ENCODE assay signal across 7 mouse cellular contexts in the genomic region with DNA sequence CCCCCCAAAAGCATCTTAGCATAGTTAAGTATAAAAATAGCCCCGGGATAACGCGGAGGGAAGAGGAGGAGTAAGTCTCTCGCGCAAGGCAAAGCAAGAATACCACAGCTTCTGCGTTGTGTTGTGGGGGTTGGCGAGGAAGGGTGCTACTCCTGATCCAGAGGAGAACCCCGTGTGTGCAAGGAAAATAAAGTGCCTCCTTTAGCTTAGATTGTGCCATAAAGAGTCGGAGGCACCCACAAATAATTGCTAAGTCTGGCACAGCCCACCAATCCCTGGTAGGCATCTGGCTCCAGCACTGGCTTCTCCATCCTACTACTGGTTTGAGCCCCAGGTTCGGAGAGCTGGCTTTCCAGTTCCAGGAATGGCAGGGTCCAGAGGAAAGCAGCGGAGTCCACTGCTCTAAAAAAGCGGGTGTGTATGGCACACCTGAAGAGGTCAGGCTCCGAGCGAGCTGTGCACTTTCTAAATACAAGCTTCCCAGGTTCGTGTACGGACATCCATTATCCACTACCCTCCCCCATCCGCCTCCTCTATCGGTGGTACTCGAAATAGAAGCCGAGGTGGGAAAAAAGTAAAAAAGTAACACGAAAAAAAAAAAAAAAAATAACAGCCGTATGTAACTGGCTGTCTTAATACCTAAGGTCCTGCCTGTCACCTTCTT.
DNase-seq lines count a peak whose midpoint lies in the region; ATAC-seq lines count a peak whose summit lies in the region.

No protein-coding gene starts in this region.

- WGBS in embryonic facial prominence, embryonic 13.5 days: 2% methylated on average over 22 of the region's 22 CpGs
- 4% methylated on average over 22 of the region's 22 CpGs for WGBS in hindbrain, embryonic 13.5 days
- 3% methylated on average over 22 of the region's 22 CpGs for WGBS in midbrain, embryonic 12.5 days

- peaks cover 38% of the 10 kb centered on the region for H3K27me3 ChIP-seq in embryonic facial prominence, embryonic 13.5 days
- H3K27me3 ChIP-seq in hindbrain, embryonic 13.5 days: peaks cover 20% of the 10 kb centered on the region
- H3K27me3 ChIP-seq in midbrain, embryonic 12.5 days: peaks cover 25% of the 10 kb centered on the region

- ATAC-seq in embryonic facial prominence, embryonic 13.5 days (ENCODE audit: insufficient number of reproducible peaks, insufficient read depth, low FRiP score, low TSS enrichment, low read depth): no peak
- no peak for ATAC-seq in hindbrain, embryonic 13.5 days (ENCODE audit: low FRiP score)
- ATAC-seq in midbrain, embryonic 12.5 days (ENCODE audit: low FRiP score, low read depth): no peak

- H3K4me1 ChIP-seq in embryonic facial prominence, embryonic 13.5 days: peaks cover 11% of the 10 kb centered on the region; the same call in 1 of the 2 replicates
- peaks cover 30% of the 10 kb centered on the region for H3K4me1 ChIP-seq in hindbrain, embryonic 13.5 days (replicated peaks)
- H3K4me1 ChIP-seq in midbrain, embryonic 12.5 days: peaks cover 8% of the 10 kb centered on the region

- DNase-seq in left cerebral cortex, adult 8-10 months (ENCODE audit: low spot score in 2 of 2): peak; percentile 55 to 56
- no peak for DNase-seq in left cerebral cortex, adult 11 months (ENCODE audit: low spot score)
- no peak for DNase-seq in adrenal gland, postnatal 4 days (ENCODE audit: low spot score in 2 of 2)
- DNase-seq in frontal cortex, postnatal 10 days (ENCODE audit: low spot score in 2 of 2): no peak

- peak overlapping the region; percentile 70 for H3K4me3 ChIP-seq in embryonic facial prominence, embryonic 13.5 days
- H3K4me3 ChIP-seq in hindbrain, embryonic 13.5 days: peak overlapping the region; percentile 80
- peak overlapping the region; percentile 74 for H3K4me3 ChIP-seq in midbrain, embryonic 12.5 days

- no peaks in the 10 kb centered on the region for H3K36me3 ChIP-seq in embryonic facial prominence, embryonic 13.5 days
- H3K36me3 ChIP-seq in hindbrain, embryonic 13.5 days: no peaks in the 10 kb centered on the region
- H3K36me3 ChIP-seq in midbrain, embryonic 12.5 days: no peaks in the 10 kb centered on the region

- H3K9me3 ChIP-seq in embryonic facial prominence, embryonic 13.5 days: no peaks in the 10 kb centered on the region
- no peaks in the 10 kb centered on the region for H3K9me3 ChIP-seq in hindbrain, embryonic 13.5 days
- no peaks in the 10 kb centered on the region for H3K9me3 ChIP-seq in midbrain, embryonic 12.5 days

- H3K27ac ChIP-seq in embryonic facial prominence, embryonic 13.5 days: no peak overlapping the region
- no peak overlapping the region for H3K27ac ChIP-seq in hindbrain, embryonic 13.5 days
- H3K27ac ChIP-seq in midbrain, embryonic 12.5 days (replicated peaks): no peak overlapping the region

- peak overlapping the region; percentile 97 for H3K4me2 ChIP-seq in embryonic facial prominence, embryonic 13.5 days
- H3K4me2 ChIP-seq in hindbrain, embryonic 13.5 days: peak overlapping the region; percentile 91
- H3K4me2 ChIP-seq in midbrain, embryonic 12.5 days (replicated peaks): peak overlapping the region; percentile 93

- peak overlapping the region; percentile 77 for H3K9ac ChIP-seq in embryonic facial prominence, embryonic 13.5 days
- peak overlapping the region; percentile 87 for H3K9ac ChIP-seq in hindbrain, embryonic 13.5 days
- H3K9ac ChIP-seq in midbrain, embryonic 12.5 days (replicated peaks): peak overlapping the region; percentile 70

Comparison
In these comparisons a context has a peak if more than half of its experiments do, and no peak if none do; other contexts are left out.
1. DNase-seq: peak in left cerebral cortex, adult 8-10 months (2 of 2); none in left cerebral cortex, adult 11 months (single experiment), adrenal gland, postnatal 4 days (0 of 2) and frontal cortex, postnatal 10 days (0 of 2).
2. Peak in every context shown above with its lines, with median percentiles within 50 percentile points of each other: H3K4me2 ChIP-seq, H3K4me3 ChIP-seq and H3K9ac ChIP-seq.